Mouse (Mus musculus): ENCODE results near the gene Cypt14.
"Not testable (repeated sequence)": the region's sequence is repeated elsewhere in the genome, so short reads cannot be mapped to it uniquely, and the experiment has no call there.

The Cypt14 gene

DNA sequence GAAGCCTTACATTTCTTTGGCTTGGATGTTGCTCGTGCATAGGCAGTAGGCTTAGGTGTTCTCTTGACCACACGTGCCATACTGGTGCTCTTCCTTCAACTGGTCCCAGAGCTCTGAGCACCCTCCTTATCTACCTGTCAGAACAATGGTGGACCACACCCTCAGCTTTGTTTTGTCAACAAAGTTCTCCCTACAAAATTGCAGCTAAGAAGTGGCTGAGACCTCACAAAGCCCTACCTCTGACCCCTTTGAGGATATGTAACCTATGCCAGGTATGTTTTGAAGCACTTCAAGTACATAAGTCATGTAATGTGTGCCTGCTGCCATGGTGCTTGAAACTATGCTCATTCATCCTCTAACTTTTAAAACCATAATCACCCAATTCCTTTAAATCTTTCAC is at the start of gene Cypt14:
TSS of gene Cypt14 (minus strand) at position 101 of the 400 bp plus-strand sequence.
- DNase-seq: not testable (repeated sequence)

Measured in embryo, embryonic 11 days (tissue).